Mouse (Mus musculus): Measurements from ENCODE around the gene Fam110a. TPM values are rescaled to one million over a fixed set of nuclear protein-coding genes. Genes with fewer than 3 reads are reported as not detected.

Fam110a gene
- total RNA-seq, 2 experiments from 2014 or later, result 8.5 to 9.6 TPM

- DNase-seq, result no peak
Measured at GRCm38 (mm10) chr2:151938780-151939200, 41.2 kb downstream of the Fam110a start.

- DNase-seq, result peak; percentile 70 to 73
Measured at GRCm38 (mm10) chr2:151937893-151938292, 42.1 kb downstream of the Fam110a start.

- DNase-seq, result peak; percentile 90 to 91
Measured at GRCm38 (mm10) chr2:151930389-151931074, 49.5 kb downstream of the Fam110a start.

- no peak for DNase-seq
Measured at GRCm38 (mm10) chr2:151927103-151927502, 52.9 kb downstream of the Fam110a start.

- DNase-seq, result peak in 1 of 2 experiments; percentile 27
Measured at GRCm38 (mm10) chr2:151925715-151926114, 54.3 kb downstream of the Fam110a start.

- DNase-seq, result no peak
Measured at GRCm38 (mm10) chr2:151924276-151924675, 55.7 kb downstream of the Fam110a start.

- no peak for DNase-seq
Measured at GRCm38 (mm10) chr2:151921596-151921995, 58.4 kb downstream of the Fam110a start.

DNA sequence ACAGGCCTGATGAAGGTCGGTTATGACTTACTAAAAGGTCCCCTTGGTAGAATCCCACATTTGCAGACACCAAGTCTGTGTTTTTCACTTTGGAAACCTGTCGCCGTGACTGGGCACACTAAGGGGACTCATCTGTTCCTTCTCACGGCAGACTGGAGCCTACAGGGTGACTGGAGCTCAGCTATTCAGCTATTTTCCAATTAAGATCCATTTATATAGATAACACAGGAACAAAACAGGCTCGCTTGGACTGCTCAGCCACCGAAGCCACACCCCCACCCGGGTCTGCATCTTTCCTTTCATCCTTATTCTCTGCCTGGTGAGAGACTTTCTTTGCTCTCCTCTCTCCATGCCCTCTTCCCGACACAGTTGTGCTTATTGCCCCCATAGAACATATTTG lies 59.0 kb downstream of the Fam110a start:
- no peak for DNase-seq

Small RNA genes lying within 50 kb of the gene (microRNA-seq; reads per million reads assigned to microRNA genes)
- not detected for gene Mir1953

Other genes with a start within 250 kb of the Fam110a start
- gene Psmf1, start 236.0 kb downstream of the Fam110a start, total RNA-seq (2021), result 10 to 100 TPM; 31.8 to 38.2 TPM
- under 1 TPM; 0.23 to 0.33 TPM for gene Rspo4, start 137.3 kb downstream of the Fam110a start, total RNA-seq (2021)
- gene Angpt4, start 69.0 kb downstream of the Fam110a start, total RNA-seq (2021), result 1 to 10 TPM in 1 of 2 experiments, under 1 TPM in 1; 0.33 to 1.2 TPM
- 1 to 10 TPM; 2.1 to 3.6 TPM for gene Slc52a3, start 16.3 kb upstream of the Fam110a start, total RNA-seq (2021)
- 1 to 10 TPM in 1 of 2 experiments, under 1 TPM in 1; 0.13 to 1.1 TPM for gene Scrt2, start 101.3 kb upstream of the Fam110a start, total RNA-seq (2021)
- 100 to 1,000 TPM; 264 to 540 TPM for gene Srxn1, start 125.3 kb upstream of the Fam110a start, total RNA-seq (2021)
- gene Tcf15, start 163.3 kb upstream of the Fam110a start, total RNA-seq (2021), result 1 to 10 TPM; 4.4 to 4.7 TPM
- gene Csnk2a1, start 246.6 kb upstream of the Fam110a start, total RNA-seq (2021), result 100 to 1,000 TPM in 1 of 2 experiments, 10 to 100 TPM in 1; 97.8 to 105 TPM